Mouse (Mus musculus): ENCODE measurements around the gene Cpsf6.

DNA sequence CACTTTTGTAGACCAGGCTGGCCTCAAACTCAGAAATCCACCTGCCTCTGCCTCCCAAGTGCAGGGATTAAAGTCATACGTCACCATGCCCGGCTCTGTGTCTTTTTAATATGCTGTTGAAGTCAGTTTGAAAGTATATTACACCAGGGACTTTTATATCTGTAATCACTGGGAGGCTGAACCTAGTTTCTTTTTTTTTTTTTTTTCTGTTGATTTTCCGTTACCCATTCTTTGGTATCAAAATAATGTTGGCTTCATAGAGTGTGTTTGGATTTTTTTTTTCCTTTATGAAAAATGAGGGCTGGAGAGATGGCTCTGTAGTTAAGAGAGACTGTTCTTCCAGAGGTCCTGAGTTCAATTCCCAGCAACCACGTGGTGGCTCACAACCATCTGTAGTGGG lies 5.6 kb upstream of the Cpsf6 start:
- TF ChIP-seq POLR2A (IDR thresholded peaks at IDR 0.05; ENCODE audit: insufficient read length, low read depth), result no peak
- no peak for TF ChIP-seq MYOD1 (IDR thresholded peaks at IDR 0.05; ENCODE audit: control insufficient read depth in 1 of 3, insufficient read length in 2 of 3, low read depth in 2 of 3)
- no peak for TF ChIP-seq MAX (IDR thresholded peaks at IDR 0.05; ENCODE audit: low read depth)

Measured in myocyte (in vitro differentiated cells).